Mouse (Mus musculus) MEL (cell line): ENCODE data around the gene Fam214a. TPM values are rescaled to one million over a fixed set of nuclear protein-coding genes. Genes with fewer than 3 reads are reported as not detected.

ENCODE experiments used
- DNase-seq: peaks from one replicate; pipeline ENCODE4 v3.0.0; 2011; ENCODE audit warnings: low read depth, low spot score
- H3K27ac ChIP-seq: 2 replicates; pipeline ENCODE4 v1.5.1; 2012; ENCODE audit warnings: low read depth, mild to moderate bottlenecking, control low read depth, low read length, moderate library complexity; ENCODE audit not compliant: control insufficient read depth
- H3K27me3 ChIP-seq, 2 experiments: fragments of 150-350 bp in 1 of 2; sonication (generic) in 1 of 2; 2 replicates each; pipeline ENCODE4 v1.6.1; 2012; ENCODE audit warnings: low read length in 2 of 2, mild to moderate bottlenecking in 2 of 2, improper control_type of control experiment in 1 of 2, moderate library complexity in 1 of 2; ENCODE audit not compliant: insufficient read depth in 2 of 2, control insufficient read depth in 1 of 2
- H3K36me3 ChIP-seq, 2 experiments: 2 replicates each; pipeline ENCODE4 v1.6.1; 2012 to 2014; ENCODE audit warnings: low read length in 2 of 2, improper control_type of control experiment in 1 of 2, inconsistent platforms in 1 of 2, mild to moderate bottlenecking in 1 of 2; ENCODE audit not compliant: insufficient read depth in 2 of 2, control insufficient read depth in 1 of 2
- H3K4me1 ChIP-seq, 2 experiments: fragments of 150-350 bp in 1 of 2; sonication (generic) in 1 of 2; 2 replicates each; pipeline ENCODE4 v1.6.1; 2012; ENCODE audit warnings: low read length in 2 of 2, improper control_type of control experiment in 1 of 2, mild to moderate bottlenecking in 1 of 2; ENCODE audit not compliant: insufficient read depth in 2 of 2, control insufficient read depth in 1 of 2
- H3K4me3 ChIP-seq, 2 experiments: fragments of 150-350 bp in 1 of 2; sonication (generic) in 1 of 2; 2 replicates each; pipeline ENCODE4 v1.5.1; 2012; ENCODE audit warnings: low read depth in 2 of 2, low read length in 2 of 2, mild to moderate bottlenecking in 2 of 2, moderate library complexity in 2 of 2, control low read depth in 1 of 2, improper control_type of control experiment in 1 of 2; ENCODE audit not compliant: control insufficient read depth in 1 of 2, insufficient read depth in 1 of 2
- H3K79me2 ChIP-seq: 2 replicates; pipeline ENCODE4 v1.6.1; 2012; ENCODE audit warnings: mild to moderate bottlenecking, low read length, moderate library complexity; ENCODE audit not compliant: control insufficient read depth, poor library complexity, insufficient read depth
- H3K9ac ChIP-seq: 2 replicates; pipeline ENCODE4 v1.6.1; 2012; ENCODE audit warnings: low read depth, mild to moderate bottlenecking, control low read depth, low read length, moderate library complexity; ENCODE audit not compliant: control insufficient read depth, poor library complexity, severe bottlenecking
- H3K9me3 ChIP-seq: fragments of 150-350 bp; sonication (generic); replicated peaks from 2 replicates; pipeline ENCODE4 v1.6.1; 2012; ENCODE audit warnings: mild to moderate bottlenecking, low read length, improper control_type of control experiment, moderate library complexity; ENCODE audit not compliant: insufficient read depth
- ELF1 ChIP-seq: IDR thresholded peaks from 2 replicates; pipeline ENCODE4 v1.6.1; 2014; ENCODE audit warnings: low read depth, mild to moderate bottlenecking, inconsistent platforms, low read length, improper control_type of control experiment, moderate library complexity
- EP300 ChIP-seq, 2 experiments: IDR thresholded peaks; 2 replicates each; pipeline ENCODE4 v1.6.1; 2011; ENCODE audit warnings: improper control_type of control experiment in 2 of 2, low read length in 2 of 2, low read depth in 1 of 2, mild to moderate bottlenecking in 1 of 2
- NELFE ChIP-seq: IDR thresholded peaks from 2 replicates; pipeline ENCODE4 v1.6.1; 2011; ENCODE audit warnings: low read depth, low read length, improper control_type of control experiment
- NRF1 ChIP-seq: IDR thresholded peaks from 2 replicates; pipeline ENCODE4 v1.6.1; 2014; ENCODE audit warnings: low read depth, mild to moderate bottlenecking, inconsistent platforms, low read length, improper control_type of control experiment, moderate library complexity; ENCODE audit not compliant: poor library complexity, insufficient read depth, severe bottlenecking
- POLR2AphosphoS2 ChIP-seq: IDR thresholded peaks from 2 replicates; pipeline ENCODE4 v1.6.1; 2011; ENCODE audit warnings: low read length, improper control_type of control experiment
- POLR2AphosphoS5 ChIP-seq: IDR thresholded peaks from 2 replicates; pipeline ENCODE4 v1.6.1; 2012; ENCODE audit warnings: low read depth, borderline replicate concordance, mild to moderate bottlenecking, inconsistent platforms, low read length, moderate library complexity, mixed read lengths
- RAD21 ChIP-seq: IDR thresholded peaks from 2 replicates; pipeline ENCODE4 v1.6.1; 2011; ENCODE audit warnings: mild to moderate bottlenecking, low read depth, low read length, improper control_type of control experiment
- RCOR1 ChIP-seq: IDR thresholded peaks from 2 replicates; pipeline ENCODE4 v1.6.1; 2012; ENCODE audit warnings: low read depth, mild to moderate bottlenecking, inconsistent platforms, low read length, improper control_type of control experiment
- USF2 ChIP-seq, 2 experiments: IDR thresholded peaks; 2 replicates each; pipeline ENCODE4 v1.6.1; 2011 to 2012; ENCODE audit warnings: improper control_type of control experiment in 2 of 2, low read length in 2 of 2, borderline replicate concordance in 1 of 2, inconsistent platforms in 1 of 2, low read depth in 1 of 2, mild to moderate bottlenecking in 1 of 2; ENCODE audit not compliant: insufficient read depth in 1 of 2
- ZKSCAN1 ChIP-seq: IDR thresholded peaks from 2 replicates; pipeline ENCODE4 v1.6.1; 2012; ENCODE audit warnings: low read depth, mild to moderate bottlenecking, inconsistent platforms, low read length, improper control_type of control experiment, moderate library complexity
- ZMIZ1 ChIP-seq: IDR thresholded peaks from 2 replicates; pipeline ENCODE4 v1.6.1; 2012; ENCODE audit warnings: low read depth, mild to moderate bottlenecking, inconsistent platforms, low read length, improper control_type of control experiment, moderate library complexity
- ZNF384 ChIP-seq: IDR thresholded peaks from 2 replicates; pipeline ENCODE4 v1.6.1; 2012; ENCODE audit warnings: low read depth, mild to moderate bottlenecking, inconsistent platforms, low read length, improper control_type of control experiment
- polyA plus RNA-seq, 2 experiments: library from polyadenylated mRNA; stranded (reverse) in 1 of 2; unstranded in 1 of 2; fragments of >175 nt in 1 of 2; fragments of >200 nt in 1 of 2; gene quantifications; 2 replicates each; pipeline versions ENCODE4 v1.2.1 to v1.2.4; 2012; ENCODE audit warnings: low replicate concordance in 2 of 2, low read depth in 1 of 2; ENCODE audit not compliant: insufficient read length in 2 of 2, insufficient read depth in 1 of 2, missing spikeins in 1 of 2
- total RNA-seq: library from RNA; depleted of rRNA; stranded (reverse); fragments of 300-350 nt; gene quantifications from 2 replicates; pipeline ENCODE4 v1.2.3, GENCODE M21; 2012

The Fam214a gene
- total and polyA plus RNA-seq, 3 experiments = 2.3 to 3.9 TPM; not detected in 1

DNA sequence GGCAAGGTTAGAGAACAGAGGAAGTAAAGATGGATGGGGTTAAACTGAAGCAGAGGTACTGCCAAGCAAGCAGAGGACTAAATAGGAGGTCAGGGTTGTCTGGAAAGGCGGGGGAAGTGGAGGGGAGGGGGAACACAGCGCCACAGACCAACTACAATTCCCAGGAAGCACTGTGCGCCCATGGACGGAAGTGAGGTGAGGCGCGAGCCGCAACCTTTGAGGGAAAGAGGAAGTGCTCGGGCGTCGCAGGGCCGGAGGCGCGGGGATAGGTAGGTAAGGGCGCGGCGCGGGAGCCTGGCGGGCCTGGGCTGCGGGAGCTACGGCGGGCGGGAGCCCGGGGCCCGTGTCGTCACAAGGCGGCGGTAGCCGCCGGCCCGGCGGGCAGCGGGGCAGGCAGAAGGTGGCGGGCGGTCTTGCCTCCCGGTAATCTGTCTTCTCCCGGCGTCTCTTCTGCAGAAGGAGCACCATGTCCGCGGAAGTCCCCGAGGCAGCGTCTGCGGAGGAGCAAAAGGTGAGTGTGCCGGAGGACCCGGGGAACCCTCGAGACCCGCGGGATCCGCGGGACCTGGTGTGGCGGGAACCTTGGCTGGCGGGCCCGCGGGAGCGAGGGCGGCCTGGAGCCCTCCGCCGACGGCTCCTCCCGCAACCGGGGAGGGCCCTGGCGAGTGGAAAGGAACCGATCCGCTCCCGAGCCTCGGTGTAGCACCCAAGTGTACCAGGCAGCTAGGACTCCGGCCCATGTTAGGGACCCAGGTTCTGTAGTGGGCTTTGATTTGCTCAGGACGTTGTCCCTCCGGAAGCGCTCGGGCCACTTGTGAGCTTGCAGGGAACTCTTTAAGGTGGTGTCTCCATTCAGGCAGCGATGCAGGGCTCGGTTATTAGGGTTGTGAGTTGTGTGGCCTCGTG, 85.0 kb downstream of the Fam214a start, which contains the start of gene Arpp19 (continued):
- TF ChIP-seq ZKSCAN1 = no peak
- TF ChIP-seq ZMIZ1 = peak; percentile 47; the same call in 1 of the 2 replicates
- TF ChIP-seq, all 39 proteins: peak for 15

- TF ChIP-seq ZNF384 (peak; percentile 83), POLR2AphosphoS2 (no peak)
- DNase-seq = no peak
- peak overlapping the region; percentile 85 to 93 for H3K4me3 ChIP-seq
- H3K27ac ChIP-seq = peak overlapping the region; percentile 55
- peaks cover 5 to 10% of the 10 kb centered on the region in 2 experiments; a peak in 3 of 4 replicates for H3K4me1 ChIP-seq
- peaks cover 42% of the 10 kb centered on the region for H3K79me2 ChIP-seq
- H3K9ac ChIP-seq = peak overlapping the region; percentile 85
- peaks cover 10 to 26% of the 10 kb centered on the region in 2 experiments for H3K36me3 ChIP-seq
- no peaks in the 10 kb centered on the region for H3K27me3 ChIP-seq
- H3K9me3 ChIP-seq = no peaks in the 10 kb centered on the region
These were observed 85.6 kb downstream of the Fam214a start for GRCm38 (mm10) chr9:75038357-75038688.

DNA sequence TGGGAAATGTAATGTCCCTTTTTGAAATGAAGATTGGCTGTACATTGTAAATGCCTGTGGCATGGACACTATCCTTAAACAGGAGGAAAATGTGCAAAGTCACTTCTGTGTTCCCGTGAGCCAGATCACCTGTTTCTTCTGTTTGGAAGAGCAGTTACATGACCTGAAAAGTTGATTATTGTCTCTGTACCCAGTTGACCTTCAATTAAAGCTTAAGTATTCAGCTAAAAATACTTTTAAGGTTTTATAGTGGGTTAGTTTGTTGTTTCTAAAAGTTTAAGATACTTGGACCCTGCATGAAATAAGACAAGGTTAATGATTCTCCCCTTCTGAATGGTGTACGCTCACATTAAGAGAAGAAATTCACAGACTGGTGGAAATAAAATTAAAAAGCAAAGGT, 87.9 kb downstream of the Fam214a start:
- DNase-seq = no peak
- H3K4me1 ChIP-seq = peaks cover 12 to 17% of the 10 kb centered on the region in 2 experiments
- H3K27ac ChIP-seq = no peak overlapping the region
- no peak overlapping the region for H3K9ac ChIP-seq
- H3K79me2 ChIP-seq = peaks cover 55% of the 10 kb centered on the region
- no peak overlapping the region for H3K4me3 ChIP-seq
- H3K9me3 ChIP-seq = no peaks in the 10 kb centered on the region
- H3K36me3 ChIP-seq = peaks cover 16 to 37% of the 10 kb centered on the region in 2 experiments
- TF ChIP-seq NELFE (no peak), POLR2AphosphoS2 (no peak), EP300 (IDR thresholded peaks at IDR 0.05; ENCODE audit: low read depth in 1 of 2, low read length in 2 of 2) (no peak), RAD21 (no peak), POLR2AphosphoS5 (no peak), RCOR1 (no peak), ELF1 (no peak), USF2 (IDR thresholded peaks at IDR 0.05; ENCODE audit: borderline replicate concordance in 1 of 2, insufficient read depth in 1 of 2, low read depth in 1 of 2, low read length in 2 of 2) (no peak), NRF1 (no peak)
- no peaks in the 10 kb centered on the region for H3K27me3 ChIP-seq
